Mouse (Mus musculus): ENCODE measurements around the gene Dad1.

The Dad1 gene

GRCm38 (mm10) chr14:54253741-54254291 lies at the start of gene Dad1, which contains the start of gene Abhd4:
Dad1 (minus strand) TSS chr14:54254104.
Abhd4 (plus strand) TSS chr14:54254188.
- peak; percentile 99 for DNase-seq (ENCODE audit: low read depth, low spot score)

DNA sequence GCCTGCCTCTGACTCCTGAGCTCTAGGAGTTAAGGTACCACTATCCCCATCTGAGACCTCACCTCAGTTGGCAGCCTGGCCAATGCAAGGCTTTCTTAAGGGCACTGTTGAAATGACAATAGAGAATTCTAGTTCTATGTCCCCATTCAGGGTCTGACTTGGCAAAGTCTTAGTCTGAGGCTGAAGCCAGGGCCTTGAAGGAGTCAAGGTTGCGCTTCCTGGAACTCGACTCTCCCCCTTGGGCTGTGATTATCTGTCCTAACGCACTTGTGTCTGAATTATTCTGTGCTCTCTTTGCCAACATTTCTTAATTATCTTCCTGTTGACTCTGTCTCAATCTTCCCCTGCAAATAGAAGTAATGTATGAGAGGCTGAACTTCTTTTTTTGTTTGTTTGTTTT lies 46.8 kb upstream of the Dad1 start:
- no peak for DNase-seq (ENCODE audit: low read depth, low spot score)

DNA sequence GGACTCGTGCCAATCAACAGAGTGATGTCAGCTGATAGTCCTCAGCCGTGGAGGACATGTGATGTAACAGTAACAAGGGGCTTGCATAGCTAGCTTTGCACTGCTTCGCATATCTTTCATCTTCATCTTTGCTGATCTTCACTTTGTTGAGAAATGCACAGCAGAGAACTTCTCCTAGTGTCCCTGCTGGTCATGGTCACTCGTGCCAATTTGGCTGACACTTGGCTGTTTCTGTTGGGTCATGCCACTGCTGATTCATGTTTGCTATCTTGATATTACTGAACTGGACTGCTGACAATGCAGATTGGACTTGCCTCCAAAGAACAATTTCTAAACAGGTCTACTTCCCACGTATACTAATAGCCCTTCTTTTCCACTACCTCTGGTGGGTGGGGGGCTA lies 46.2 kb upstream of the Dad1 start:
- no peak for DNase-seq (ENCODE audit: low read depth, low spot score)

DNA sequence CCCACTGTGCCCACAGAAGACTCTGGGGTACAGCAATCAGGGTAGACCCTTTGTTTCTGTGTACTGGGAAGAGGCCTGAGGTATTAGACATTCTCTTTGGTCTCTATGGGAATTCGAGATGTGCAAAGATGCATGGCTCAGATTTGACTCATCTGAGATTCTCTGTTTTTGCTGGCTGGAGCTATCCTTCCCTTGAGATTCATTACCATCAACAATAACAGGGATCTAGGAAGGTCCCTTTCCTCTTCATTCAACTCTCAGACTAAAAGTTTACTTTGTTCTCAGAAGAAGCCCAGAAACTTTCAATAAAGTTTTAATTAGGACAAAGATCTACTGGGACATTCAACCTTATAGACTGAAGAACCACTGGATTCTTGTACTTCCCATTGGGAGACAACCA lies 30.9 kb upstream of the Dad1 start, which contains the start of gene Olfr49:
Gene Olfr49 (minus strand): TSS at position 101 of the 400 bp plus-strand sequence.
- no peak for DNase-seq (ENCODE audit: low read depth, low spot score)

DNA sequence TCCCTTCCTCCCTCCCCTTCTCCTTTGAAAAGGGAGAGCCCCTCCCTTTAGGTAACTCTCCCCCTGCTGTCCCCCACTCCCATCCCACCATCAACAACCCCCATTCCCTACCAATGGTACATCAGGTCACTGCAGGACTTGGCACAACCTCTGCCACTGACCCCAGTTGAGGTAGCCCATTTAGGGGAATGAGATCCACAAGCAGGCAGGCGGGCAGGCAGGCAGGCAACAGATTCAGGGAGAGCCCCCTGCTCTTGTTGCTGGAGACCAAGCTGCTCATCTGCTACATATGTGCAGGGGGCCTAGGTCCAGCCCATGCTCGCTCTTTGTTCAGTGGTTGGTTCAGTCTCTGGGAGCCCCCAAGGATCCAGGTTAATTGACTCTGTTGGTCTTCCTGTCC lies 22.5 kb upstream of the Dad1 start:
- DNase-seq (ENCODE audit: low read depth, low spot score), result no peak

GRCm38 (mm10) chr14:54272696-54273095 lies 18.8 kb upstream of the Dad1 start:
- DNase-seq (ENCODE audit: low read depth, low spot score), result no peak

GRCm38 (mm10) chr14:54271976-54272606 lies 18.2 kb upstream of the Dad1 start:
- DNase-seq (ENCODE audit: low read depth, low spot score), result no peak

GRCm38 (mm10) chr14:54270413-54270812 lies 16.5 kb upstream of the Dad1 start:
- DNase-seq (ENCODE audit: low read depth, low spot score), result no peak

- DNase-seq (ENCODE audit: low read depth, low spot score), result no peak
These were observed 15.7 kb upstream of the Dad1 start for GRCm38 (mm10) chr14:54269566-54269965.

DNA sequence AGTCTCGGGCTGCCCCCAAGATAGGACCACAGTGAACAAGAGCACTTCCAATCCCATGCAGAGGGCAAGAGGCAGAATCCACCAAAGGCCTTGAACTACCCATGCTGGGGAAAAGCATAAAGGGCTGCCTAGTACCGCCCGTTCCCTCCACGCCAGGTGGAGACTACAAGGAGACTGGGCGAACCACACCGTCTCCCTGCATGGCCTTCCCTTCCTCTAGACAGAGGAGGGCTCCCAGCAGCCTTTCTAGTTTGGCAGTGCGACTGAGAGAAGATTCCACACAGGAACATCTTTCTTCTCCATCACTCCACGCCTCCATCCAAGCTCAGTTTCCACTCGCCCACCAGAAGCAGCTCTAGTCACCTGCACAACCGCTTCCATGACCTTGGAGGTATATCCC lies 14.1 kb upstream of the Dad1 start:
- no peak for DNase-seq (ENCODE audit: low read depth, low spot score)

- no peak for DNase-seq (ENCODE audit: low read depth, low spot score)
These were observed 12.0 kb upstream of the Dad1 start for GRCm38 (mm10) chr14:54265951-54266350.

- no peak for DNase-seq (ENCODE audit: low read depth, low spot score)
These were observed 11.2 kb upstream of the Dad1 start for GRCm38 (mm10) chr14:54265093-54265492.

DNA sequence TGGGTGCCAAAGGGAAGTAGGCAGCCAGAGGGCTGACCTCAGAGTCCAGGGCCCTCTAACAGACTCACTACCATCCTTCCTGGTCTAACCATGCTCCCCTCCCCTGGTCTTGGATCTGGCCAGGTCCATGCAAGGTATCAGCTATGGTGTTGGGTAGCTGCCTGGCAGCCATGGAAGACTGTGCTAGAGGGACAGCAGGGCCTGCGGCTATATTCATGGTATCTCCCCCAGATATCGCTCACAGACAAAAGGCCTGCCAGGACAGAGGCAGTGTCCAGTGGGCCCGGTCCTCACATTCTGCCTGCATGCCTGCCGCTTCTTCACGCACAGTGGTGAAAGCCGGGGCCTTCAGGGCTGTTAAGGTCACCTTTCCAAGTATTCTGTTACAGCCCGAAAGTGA lies 10.3 kb upstream of the Dad1 start:
- no peak for DNase-seq (ENCODE audit: low read depth, low spot score)

- no peak for DNase-seq (ENCODE audit: low read depth, low spot score)
These were observed 9.2 kb upstream of the Dad1 start for GRCm38 (mm10) chr14:54263099-54263498.

DNA sequence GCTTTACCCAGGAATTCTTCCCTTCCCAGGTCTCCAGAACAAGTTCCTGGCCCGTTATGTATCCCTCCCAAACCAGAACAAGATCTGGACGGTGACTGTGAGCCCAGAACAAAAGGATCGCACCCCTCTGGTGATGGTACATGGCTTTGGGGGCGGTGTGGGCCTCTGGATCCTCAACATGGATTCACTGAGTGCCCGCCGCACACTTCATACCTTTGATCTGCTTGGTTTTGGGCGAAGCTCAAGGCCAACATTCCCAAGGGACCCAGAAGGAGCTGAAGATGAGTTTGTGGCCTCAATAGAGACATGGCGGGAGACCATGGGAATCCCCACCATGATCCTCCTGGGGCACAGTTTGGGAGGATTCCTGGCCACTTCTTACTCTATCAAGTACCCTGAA lies 8.7 kb upstream of the Dad1 start:
- DNase-seq (ENCODE audit: low read depth, low spot score), result no peak

DNA sequence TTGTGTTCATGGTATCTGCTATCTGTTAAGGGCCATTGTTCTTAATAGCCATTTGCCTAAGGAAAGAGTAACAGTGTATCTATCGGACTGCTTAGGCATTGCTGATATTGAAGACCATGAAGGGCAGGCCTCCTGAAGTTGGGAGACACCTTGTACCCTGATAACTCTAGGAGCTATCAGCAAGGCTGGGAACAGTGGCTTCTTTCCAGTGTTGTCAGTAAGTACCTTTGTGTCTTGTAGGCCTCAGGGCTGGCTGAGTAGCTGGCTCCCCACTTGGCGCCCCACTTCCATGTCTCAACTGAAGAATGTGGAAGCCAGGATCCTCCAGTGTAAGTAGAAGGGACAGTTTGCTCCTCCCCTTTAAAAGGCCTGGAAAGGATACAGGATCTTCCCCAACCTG lies 7.5 kb upstream of the Dad1 start:
- DNase-seq (ENCODE audit: low read depth, low spot score), result no peak

GRCm38 (mm10) chr14:54260196-54260595 lies 6.3 kb upstream of the Dad1 start:
- DNase-seq (ENCODE audit: low read depth, low spot score), result peak; percentile 64

DNA sequence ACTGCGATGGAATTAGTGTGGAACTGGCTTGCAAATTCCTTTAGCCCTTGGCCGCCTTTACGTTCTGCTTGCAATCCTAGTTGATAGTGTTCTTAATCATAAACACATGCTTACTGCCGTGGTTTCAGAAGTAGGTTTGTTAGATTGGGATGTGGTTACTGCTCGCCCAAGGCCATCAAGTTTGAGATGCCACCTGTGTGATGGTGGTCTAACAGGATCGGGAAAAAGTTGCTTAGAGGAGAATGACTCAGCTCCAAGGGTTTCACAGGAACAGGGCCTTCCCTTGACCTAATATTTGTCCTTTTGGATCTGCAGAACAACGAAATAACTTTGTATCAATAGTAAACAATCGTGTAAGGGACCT lies 5.8 kb upstream of the Dad1 start:
- DNase-seq (ENCODE audit: low read depth, low spot score), result peak; percentile 53

GRCm38 (mm10) chr14:54259003-54259721 lies 5.3 kb upstream of the Dad1 start:
- DNase-seq (ENCODE audit: low read depth, low spot score), result peak; percentile 96

- no peak for DNase-seq (ENCODE audit: low read depth, low spot score)
These were observed 4.3 kb upstream of the Dad1 start for GRCm38 (mm10) chr14:54258131-54258670.

- DNase-seq (ENCODE audit: low read depth, low spot score), result no peak
These were observed 832 bp upstream of the Dad1 start for GRCm38 (mm10) chr14:54254670-54255202.

GRCm38 (mm10) chr14:54250122-54250521 lies 3.8 kb downstream of the Dad1 start:
- no peak for DNase-seq (ENCODE audit: low read depth, low spot score)
